Mouse (Mus musculus) spleen, adult 2 months (tissue): Measurements from ENCODE around the gene Zfp978.
"Not testable (repeated sequence)": the region's sequence is repeated elsewhere in the genome, so short reads cannot be mapped to it uniquely, and the experiment has no call there.

ENCODE experiments used
- CTCF ChIP-seq: fragments of 200-500 bp; IDR thresholded peaks from 2 replicates; pipeline ENCODE4 v1.5.1; 2011; ENCODE audit warnings: mild to moderate bottlenecking, inconsistent platforms; ENCODE audit not compliant: insufficient read depth, insufficient read length, insufficient replicate concordance; ENCODE audit errors: extremely low read depth
- POLR2A ChIP-seq: fragments of 200-500 bp; IDR thresholded peaks from 2 replicates; pipeline ENCODE4 v1.6.1; 2011; ENCODE audit warnings: low read depth, low read length, inconsistent platforms

DNA sequence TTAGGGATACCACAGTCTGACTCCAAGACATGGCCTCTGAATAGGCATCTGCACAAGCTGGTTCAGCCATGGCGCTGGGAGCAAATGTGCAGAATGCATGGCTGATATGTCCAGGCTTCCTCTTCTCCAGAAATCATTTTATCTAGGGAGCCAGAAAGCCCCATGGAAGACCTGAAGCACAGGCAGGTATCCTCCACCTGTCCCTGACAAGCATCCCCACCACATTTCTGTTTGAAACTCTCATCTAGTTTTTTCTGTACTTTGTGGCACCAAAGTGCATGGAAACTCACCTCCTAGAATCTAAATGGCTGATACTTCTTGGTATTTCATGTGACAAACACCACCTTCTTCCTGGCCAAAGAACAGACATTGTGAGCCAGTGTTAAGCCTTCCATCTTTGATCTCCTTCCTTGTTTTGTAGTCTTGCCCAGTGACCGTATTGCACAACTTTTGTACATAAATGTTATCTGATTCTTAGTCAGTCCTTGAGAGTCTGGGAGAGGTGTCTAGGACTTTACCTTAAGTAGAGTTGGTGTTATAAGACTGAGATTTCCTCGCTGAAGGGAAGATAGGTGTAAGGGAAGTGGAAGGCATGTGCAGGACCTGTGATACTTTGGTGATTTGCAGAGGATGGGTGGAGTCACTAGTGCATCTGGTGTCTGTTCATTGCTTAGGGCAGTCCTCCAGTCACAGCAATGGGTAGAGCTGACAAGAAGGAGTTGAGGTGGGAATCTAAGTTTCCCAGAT lies 70.8 kb downstream of the Zfp978 start:
- not testable (repeated sequence) for TF ChIP-seq POLR2A, CTCF
